Mouse (Mus musculus): Measurements from ENCODE around the gene Pxmp2. TPM values are rescaled to one million over a fixed set of nuclear protein-coding genes. Genes with fewer than 3 reads are reported as not detected.

Gene Pxmp2
- polyA plus RNA-seq, 1 experiment from 2014 or later: 10.3 TPM

DNA sequence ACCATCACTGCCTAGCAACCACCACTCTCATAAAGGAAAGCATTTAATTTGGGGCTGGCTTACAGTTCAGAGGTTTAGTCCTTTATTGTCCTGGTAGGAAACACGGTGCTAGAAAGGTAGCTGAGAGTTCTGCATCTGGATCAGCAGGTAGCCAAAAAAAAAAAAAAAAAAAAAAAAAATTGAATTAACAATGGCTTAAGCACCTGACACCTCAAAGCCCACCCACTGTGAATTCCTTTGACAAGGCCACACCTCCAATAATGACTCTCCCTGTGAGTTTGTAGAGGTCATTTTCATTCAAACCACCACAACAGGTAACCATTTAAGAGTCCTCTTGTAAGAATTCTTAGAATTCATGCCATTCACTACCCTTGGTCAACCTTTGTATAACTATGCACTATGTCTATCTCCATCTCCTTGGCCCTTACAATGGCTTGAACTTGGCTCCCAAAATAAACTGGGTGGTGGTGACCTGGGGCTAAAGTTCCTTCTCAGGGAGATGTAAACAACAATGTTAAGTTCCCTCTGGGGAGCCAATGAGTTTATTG, 58.6 kb downstream of the Pxmp2 start:
- no peak overlapping the region for H3K9ac ChIP-seq
- H3K4me2 ChIP-seq (replicated peaks): no peak overlapping the region
- no peak for ATAC-seq (ENCODE audit: low FRiP score, low read depth)
- no peaks in the 10 kb centered on the region for H3K9me3 ChIP-seq
- H3K4me1 ChIP-seq: peaks cover 10% of the 10 kb centered on the region
- 27% methylated on average over 1 of the region's 1 CpGs for WGBS
- no peak overlapping the region for H3K4me3 ChIP-seq
- H3K27me3 ChIP-seq (replicated peaks): no peaks in the 10 kb centered on the region
- H3K27ac ChIP-seq: no peak overlapping the region
- peaks cover 15% of the 10 kb centered on the region for H3K36me3 ChIP-seq

DNA sequence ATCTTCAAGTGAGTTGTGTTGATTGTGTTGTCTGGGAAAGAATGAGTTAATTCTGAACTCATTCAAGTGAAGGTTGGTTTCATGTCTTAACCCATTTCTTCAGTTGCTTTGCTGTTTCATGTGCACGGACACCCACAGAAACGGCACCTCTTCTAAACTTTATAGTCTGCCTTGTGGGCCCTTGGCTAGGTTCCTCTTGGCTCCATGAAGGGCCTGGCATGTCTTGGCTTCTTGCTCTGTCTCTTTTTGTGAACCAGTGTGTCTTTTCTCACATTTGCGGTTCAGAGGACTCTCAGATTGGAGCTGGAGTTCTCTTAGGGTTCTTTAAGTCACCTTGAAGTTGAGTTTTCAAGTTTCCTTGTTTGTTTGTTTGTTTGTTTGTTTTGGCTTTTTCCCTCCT, 60.9 kb downstream of the Pxmp2 start:
- no peaks in the 10 kb centered on the region for H3K27me3 ChIP-seq (replicated peaks)
- peaks cover 1% of the 10 kb centered on the region for H3K4me1 ChIP-seq
- no peak for ATAC-seq (ENCODE audit: low FRiP score, low read depth)
- no peak overlapping the region for H3K4me3 ChIP-seq
- H3K27ac ChIP-seq: no peak overlapping the region
- H3K4me2 ChIP-seq (replicated peaks): no peak overlapping the region
- H3K36me3 ChIP-seq: peaks cover 39% of the 10 kb centered on the region
- H3K9me3 ChIP-seq: no peaks in the 10 kb centered on the region
- 85% methylated on average over 3 of the region's 3 CpGs for WGBS
- no peak overlapping the region for H3K9ac ChIP-seq

Other genes starting within 250 kb of the Pxmp2 start
- gene Gm17655, start 213.7 kb downstream of the Pxmp2 start, polyA plus RNA-seq (2016; fragmentation: Nextera tagmentation; extraction: Ambion mirVana): 5.2 and 6.3 TPM in 2 replicates
- gene Gm35315, start 191.8 kb downstream of the Pxmp2 start, polyA plus RNA-seq (2016; fragmentation: Nextera tagmentation; extraction: Ambion mirVana): 0.65 and 0.70 TPM in 2 replicates
- 1.3 and 1.8 TPM in 2 replicates for gene Plcxd1, start 186.2 kb downstream of the Pxmp2 start, polyA plus RNA-seq (2016; fragmentation: Nextera tagmentation; extraction: Ambion mirVana)
- gene Gtpbp6, start 178.0 kb downstream of the Pxmp2 start, polyA plus RNA-seq (2016; fragmentation: Nextera tagmentation; extraction: Ambion mirVana): 51.2 and 61.7 TPM in 2 replicates
- gene Zfp605, start 176.1 kb downstream of the Pxmp2 start, polyA plus RNA-seq (2016; fragmentation: Nextera tagmentation; extraction: Ambion mirVana): 9.3 and 14.0 TPM in 2 replicates
- gene Chfr, start 150.3 kb downstream of the Pxmp2 start, polyA plus RNA-seq (2016; fragmentation: Nextera tagmentation; extraction: Ambion mirVana): 97.0 and 97.8 TPM in 2 replicates
- 23.0 and 24.4 TPM in 2 replicates for gene Golga3, start 109.5 kb downstream of the Pxmp2 start, polyA plus RNA-seq (2016; fragmentation: Nextera tagmentation; extraction: Ambion mirVana)
- 33.5 and 34.1 TPM in 2 replicates for gene Ankle2, start 55.2 kb downstream of the Pxmp2 start, polyA plus RNA-seq (2016; fragmentation: Nextera tagmentation; extraction: Ambion mirVana)
- 84.7 and 93.8 TPM in 2 replicates for gene Pgam5, start 16.3 kb downstream of the Pxmp2 start, polyA plus RNA-seq (2016; fragmentation: Nextera tagmentation; extraction: Ambion mirVana)
- gene Pole, start 120 bp upstream of the Pxmp2 start, polyA plus RNA-seq (2016; fragmentation: Nextera tagmentation; extraction: Ambion mirVana): 18.7 and 20.4 TPM in 2 replicates
- gene P2rx2, start 57.0 kb upstream of the Pxmp2 start, polyA plus RNA-seq (2016; fragmentation: Nextera tagmentation; extraction: Ambion mirVana): 2.1 and 2.4 TPM in 2 replicates
- gene Lrcol1, start 58.5 kb upstream of the Pxmp2 start, polyA plus RNA-seq (2016; fragmentation: Nextera tagmentation; extraction: Ambion mirVana): not detected in 2 replicates
- gene Fbrsl1, start 162.3 kb upstream of the Pxmp2 start, polyA plus RNA-seq (2016; fragmentation: Nextera tagmentation; extraction: Ambion mirVana): 33.9 and 41.7 TPM in 2 replicates